Mouse (Mus musculus) ES-E14 (cell line): ENCODE measurements around the gene Jmjd6.

ENCODE experiments used
- HCFC1 ChIP-seq: IDR thresholded peaks from 2 replicates; pipeline ENCODE4 v1.6.1; 2012; ENCODE audit warnings: low read length, inconsistent platforms, borderline replicate concordance; ENCODE audit not compliant: insufficient read depth
- ZC3H11A ChIP-seq: IDR thresholded peaks from 2 replicates; pipeline ENCODE4 v1.6.1; 2012; ENCODE audit warnings: low read depth, mild to moderate bottlenecking, inconsistent platforms, low read length, borderline replicate concordance

DNA sequence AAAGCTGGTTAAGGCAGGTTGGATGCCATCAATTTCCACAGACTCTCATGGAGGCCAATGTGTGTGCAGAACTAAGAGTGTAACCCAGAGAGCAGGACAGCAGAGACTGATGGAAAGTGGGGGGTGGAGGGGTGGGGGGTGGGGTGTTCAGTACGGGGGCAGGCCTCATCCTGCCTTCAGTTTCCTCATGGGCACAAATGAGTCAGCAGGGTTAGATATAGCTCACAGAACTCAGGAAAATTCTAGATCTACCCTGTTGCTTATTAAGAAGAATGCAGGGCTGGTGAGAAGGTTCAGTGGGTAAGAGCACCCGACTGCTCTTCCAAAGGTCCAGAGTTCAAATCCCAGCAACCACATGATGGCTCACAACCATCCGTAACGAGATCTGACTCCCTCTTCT lies 26.4 kb upstream of the Jmjd6 start:
- no peak for TF ChIP-seq HCFC1
- no peak for TF ChIP-seq ZC3H11A
